Mouse (Mus musculus) embryonic facial prominence, embryonic 13.5 days (tissue): Measurements from ENCODE around the gene Tnfsf12. TPM values are rescaled to one million over a fixed set of nuclear protein-coding genes. Genes with fewer than 3 reads are reported as not detected.
A peak's percentile ranks its signal among the peaks of the same experiment; 100 is the strongest.

Experiments used
- ATAC-seq: fragments of 200-750 bp; cut with Nextera tagmentation; 2 replicates; pipeline ENCODE4 v1.8.0; 2017; ENCODE audit warnings: low read depth; ENCODE audit not compliant: insufficient number of reproducible peaks, insufficient read depth, low FRiP score, low TSS enrichment
- H3K27ac ChIP-seq: fragments of 300-500 bp; sonication (generic); 2 replicates; pipeline ENCODE4 v1.5.1; 2015; ENCODE audit warnings: moderate library complexity, mild to moderate bottlenecking, inconsistent platforms
- H3K27me3 ChIP-seq: fragments of 300-500 bp; sonication (generic); 2 replicates; pipeline ENCODE4 v1.6.1; 2015; ENCODE audit warnings: mild to moderate bottlenecking, inconsistent platforms
- H3K36me3 ChIP-seq: fragments of 300-500 bp; sonication (generic); 2 replicates; pipeline ENCODE4 v1.6.1; 2015; ENCODE audit warnings: mild to moderate bottlenecking, inconsistent platforms
- H3K4me1 ChIP-seq: fragments of 300-500 bp; sonication (generic); 2 replicates; pipeline ENCODE4 v1.6.1; 2015; ENCODE audit warnings: inconsistent platforms
- H3K4me2 ChIP-seq: fragments of 300-500 bp; sonication (generic); 2 replicates; pipeline ENCODE4 v1.6.1; 2015; ENCODE audit warnings: moderate library complexity, mild to moderate bottlenecking, inconsistent platforms
- H3K4me3 ChIP-seq: fragments of 300-500 bp; sonication (generic); 2 replicates; pipeline ENCODE4 v1.5.1; 2015; ENCODE audit warnings: mild to moderate bottlenecking, inconsistent platforms
- H3K9ac ChIP-seq: fragments of 300-500 bp; sonication (generic); 2 replicates; pipeline ENCODE4 v1.6.1; 2015; ENCODE audit warnings: mild to moderate bottlenecking, inconsistent platforms
- H3K9me3 ChIP-seq: fragments of 300-500 bp; sonication (generic); 2 replicates; pipeline ENCODE4 v1.6.1; 2016; ENCODE audit warnings: inconsistent platforms
- WGBS: fragments of 180-500 bp; shearing (Covaris S2); methylation state at CpG from one replicate; pipeline ENCODE4 v1.1.7; 2015; ENCODE audit warnings: mixed read lengths; 5-methylcytosine and 5-hydroxymethylcytosine counted together
- polyA plus RNA-seq: library from polyadenylated mRNA; unstranded; fragments of >200 nt; fragmentation: Nextera tagmentation; extraction: Ambion mirVana; gene quantifications from 2 replicates; pipeline ENCODE4 v1.2.1, GENCODE M21; 2015

Tnfsf12 gene
- polyA plus RNA-seq, 1 experiment from 2014 or later, result 6.4 TPM

DNA sequence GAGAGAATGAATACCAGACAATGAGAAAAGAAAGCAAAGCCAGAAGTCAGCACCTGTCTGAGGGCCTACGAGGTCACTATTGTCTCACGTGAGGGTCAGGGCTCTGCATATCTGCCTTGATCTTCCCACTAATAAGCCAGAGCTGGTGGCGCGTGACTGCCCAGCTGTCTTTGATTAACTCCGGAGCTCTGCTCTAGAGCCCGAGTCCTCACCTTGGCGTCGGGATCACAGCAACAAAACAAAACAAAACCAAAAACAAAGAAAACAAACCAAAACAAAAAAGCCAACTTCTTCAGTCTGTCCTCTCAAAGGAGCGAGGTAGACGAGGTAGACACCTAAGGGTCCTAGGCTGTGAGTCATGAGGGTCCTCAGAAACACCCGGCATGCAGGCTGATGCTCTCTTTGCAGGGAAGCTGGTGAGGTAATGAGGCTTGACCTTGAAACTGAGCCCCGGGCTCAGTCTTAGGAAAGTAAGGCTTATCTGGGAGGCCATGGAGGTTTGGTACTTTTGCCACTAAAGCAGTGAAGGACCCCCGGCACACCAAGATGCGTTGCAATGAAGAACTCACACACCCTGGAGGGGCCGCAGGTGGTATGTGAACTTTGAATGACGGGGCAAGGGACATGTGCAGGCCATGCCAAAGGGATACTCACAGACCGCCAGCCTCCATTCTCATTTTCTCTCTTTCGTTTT, 19.1 kb upstream of the Tnfsf12 start:
- Histone ChIP-seq H3K27me3 (no peaks in the 10 kb centered on the region), H3K4me1 (peaks cover 21% of the 10 kb centered on the region), H3K9me3 (no peaks in the 10 kb centered on the region), H3K9ac (no peak overlapping the region), H3K27ac (no peak overlapping the region; the same call in 1 of the 2 replicates), H3K4me2 (peak overlapping the region; percentile 35), H3K36me3 (no peaks in the 10 kb centered on the region), H3K4me3 (peak overlapping the region; percentile 9; the same call in 1 of the 2 replicates)
- WGBS, result 40% methylated on average over 18 of the region's 18 CpGs
- ATAC-seq, result no peak

DNA sequence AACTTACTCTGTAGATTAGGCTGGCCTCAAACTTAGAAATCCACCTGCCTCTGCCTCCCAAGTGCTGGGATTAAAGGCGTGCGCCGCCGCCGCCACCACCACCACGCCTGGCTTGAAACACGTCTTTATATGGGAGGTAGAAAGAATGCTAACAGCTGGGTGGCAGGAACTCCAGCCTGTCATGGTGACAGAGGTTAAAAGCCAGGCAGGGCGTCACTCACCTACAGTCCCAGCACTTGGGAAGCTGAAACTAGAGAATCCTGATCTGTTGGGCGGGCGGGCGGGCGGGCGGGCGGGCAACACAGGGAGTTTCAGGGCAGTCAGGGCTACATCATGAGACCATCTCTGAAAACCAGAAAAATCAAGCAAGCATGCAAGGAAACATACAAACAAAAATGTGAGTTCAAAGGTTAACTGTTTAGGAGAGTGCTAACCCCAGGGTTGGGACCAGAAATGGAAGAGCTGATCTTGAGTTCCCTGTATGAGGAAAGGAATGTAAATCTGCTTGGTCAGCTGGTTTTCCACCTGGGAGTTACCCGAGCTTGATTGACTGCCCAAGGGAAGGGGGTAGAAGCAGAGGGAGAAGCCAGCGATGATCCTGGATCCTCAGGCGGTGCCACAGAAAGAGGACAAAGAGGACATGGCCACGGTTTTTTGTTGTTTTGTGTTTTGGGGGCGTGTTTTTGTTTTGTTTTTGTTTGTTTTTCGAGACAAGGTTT, 17.5 kb upstream of the Tnfsf12 start:
- Histone ChIP-seq H3K4me1 (peaks cover 27% of the 10 kb centered on the region), H3K9ac (no peak overlapping the region)
- no peak for ATAC-seq

DNA sequence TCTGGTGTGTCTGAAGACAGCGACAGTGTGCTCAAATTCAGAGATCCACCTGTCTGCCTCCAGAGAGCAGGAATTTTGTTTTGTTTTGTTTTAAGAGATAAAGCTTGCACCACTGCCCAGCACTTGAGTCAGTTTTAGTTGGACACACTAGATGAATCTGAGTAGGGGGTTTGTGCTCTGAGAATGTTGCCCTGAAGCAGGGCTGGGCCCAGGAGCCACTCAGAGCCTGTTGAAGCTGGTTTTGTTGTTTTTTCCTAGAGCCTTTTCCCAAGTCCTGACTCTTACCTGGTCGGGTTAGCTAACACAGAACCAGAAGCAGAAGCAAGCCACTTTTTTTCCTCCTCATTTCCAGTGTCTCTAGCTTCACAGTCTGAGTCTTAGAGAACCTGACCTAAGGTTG, 15.4 kb upstream of the Tnfsf12 start:
- H3K4me1 ChIP-seq, result peaks cover 25% of the 10 kb centered on the region
- 79% methylated on average over 2 of the region's 2 CpGs for WGBS
- no peaks in the 10 kb centered on the region for H3K36me3 ChIP-seq
- no peak overlapping the region for H3K9ac ChIP-seq
- ATAC-seq, result no peak
- no peak overlapping the region for H3K27ac ChIP-seq
- H3K4me3 ChIP-seq, result no peak overlapping the region
- no peak overlapping the region for H3K4me2 ChIP-seq
- no peaks in the 10 kb centered on the region for H3K9me3 ChIP-seq
- H3K27me3 ChIP-seq, result no peaks in the 10 kb centered on the region

More for the DNA sequence above, 17.5 kb upstream of the Tnfsf12 start:
- no peaks in the 10 kb centered on the region for H3K9me3 ChIP-seq
- no peak overlapping the region for H3K4me2 ChIP-seq
- 75% methylated on average over 20 of the region's 20 CpGs for WGBS
- H3K36me3 ChIP-seq, result no peaks in the 10 kb centered on the region
- no peak overlapping the region for H3K4me3 ChIP-seq
- no peaks in the 10 kb centered on the region for H3K27me3 ChIP-seq
- no peak overlapping the region for H3K27ac ChIP-seq

DNA sequence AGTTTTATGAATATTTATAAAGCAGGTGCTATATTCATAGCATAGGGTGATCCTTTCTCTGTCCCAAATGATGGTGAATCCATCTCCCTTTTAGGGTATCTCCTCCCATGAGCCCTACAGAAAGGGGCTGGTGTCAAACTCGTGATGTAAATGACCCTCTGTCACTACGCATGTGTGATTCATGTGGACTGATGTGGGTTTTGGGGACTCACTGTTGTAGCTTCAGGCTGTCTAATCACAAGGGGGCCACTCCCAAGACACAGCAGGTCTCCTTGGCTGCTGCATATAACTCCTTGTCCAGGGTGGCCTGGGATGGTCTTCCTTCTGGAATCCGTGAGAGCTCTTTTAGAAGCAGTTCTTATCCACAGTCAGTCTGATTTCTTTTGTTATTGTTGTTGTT, 14.8 kb upstream of the Tnfsf12 start:
- Histone ChIP-seq H3K27me3 (no peaks in the 10 kb centered on the region), H3K4me3 (no peak overlapping the region), H3K4me1 (peaks cover 21% of the 10 kb centered on the region), H3K9ac (no peak overlapping the region), H3K27ac (no peak overlapping the region), H3K9me3 (no peaks in the 10 kb centered on the region), H3K4me2 (no peak overlapping the region), H3K36me3 (no peaks in the 10 kb centered on the region)
- no peak for ATAC-seq
- WGBS, result 81% methylated on average over 3 of the region's 3 CpGs

DNA sequence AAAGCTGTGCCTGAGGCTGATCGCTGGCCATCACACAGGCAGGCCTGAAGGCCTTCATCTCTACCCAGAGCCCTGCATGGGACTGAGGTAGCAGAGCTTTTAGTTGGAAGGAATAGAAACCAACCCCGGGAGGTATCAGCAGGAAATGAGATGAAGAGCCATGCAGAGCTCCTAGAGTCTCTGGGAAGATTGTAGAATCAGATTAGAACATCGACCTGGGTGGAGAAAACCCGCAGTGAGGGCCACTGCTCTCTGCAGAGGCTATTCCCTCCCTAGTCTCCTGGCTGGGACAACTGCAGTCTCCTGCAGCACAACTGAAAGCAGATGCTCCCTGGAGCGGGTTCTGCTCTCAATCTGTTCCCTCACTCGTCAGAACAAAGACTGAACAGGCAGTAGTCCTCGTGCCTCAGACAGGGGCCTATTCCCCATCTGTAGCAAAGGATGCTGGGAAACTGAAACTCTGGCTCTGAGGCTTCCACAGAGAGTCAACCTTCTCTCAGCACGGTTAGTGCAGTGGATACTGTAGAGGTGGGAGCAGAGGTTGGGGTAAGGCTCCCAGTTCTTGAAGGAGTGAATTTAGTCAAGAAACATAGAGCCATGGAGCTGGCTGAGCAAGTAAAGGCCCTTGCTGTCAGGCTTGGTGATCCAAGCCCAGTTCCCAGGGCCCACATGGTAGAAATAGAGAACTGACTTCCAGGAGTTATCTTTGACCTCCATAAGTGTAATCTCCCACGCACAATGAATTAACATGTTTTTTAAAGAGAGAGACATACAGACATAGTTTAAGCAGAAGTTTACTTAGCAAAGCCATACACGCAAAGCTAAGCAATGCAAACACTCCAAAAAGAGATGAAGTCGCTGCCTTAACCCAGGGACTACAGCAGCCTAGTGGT, 14.2 kb upstream of the Tnfsf12 start:
- peaks cover 20% of the 10 kb centered on the region for H3K4me1 ChIP-seq
- H3K9me3 ChIP-seq, result no peaks in the 10 kb centered on the region
- H3K27me3 ChIP-seq, result no peaks in the 10 kb centered on the region
- no peak overlapping the region for H3K4me2 ChIP-seq
- WGBS, result 41% methylated on average over 11 of the region's 11 CpGs
- H3K9ac ChIP-seq, result peak overlapping the region; percentile 46
- no peak overlapping the region for H3K4me3 ChIP-seq
- ATAC-seq, result no peak
- no peaks in the 10 kb centered on the region for H3K36me3 ChIP-seq
- H3K27ac ChIP-seq, result peak overlapping the region; percentile 48

DNA sequence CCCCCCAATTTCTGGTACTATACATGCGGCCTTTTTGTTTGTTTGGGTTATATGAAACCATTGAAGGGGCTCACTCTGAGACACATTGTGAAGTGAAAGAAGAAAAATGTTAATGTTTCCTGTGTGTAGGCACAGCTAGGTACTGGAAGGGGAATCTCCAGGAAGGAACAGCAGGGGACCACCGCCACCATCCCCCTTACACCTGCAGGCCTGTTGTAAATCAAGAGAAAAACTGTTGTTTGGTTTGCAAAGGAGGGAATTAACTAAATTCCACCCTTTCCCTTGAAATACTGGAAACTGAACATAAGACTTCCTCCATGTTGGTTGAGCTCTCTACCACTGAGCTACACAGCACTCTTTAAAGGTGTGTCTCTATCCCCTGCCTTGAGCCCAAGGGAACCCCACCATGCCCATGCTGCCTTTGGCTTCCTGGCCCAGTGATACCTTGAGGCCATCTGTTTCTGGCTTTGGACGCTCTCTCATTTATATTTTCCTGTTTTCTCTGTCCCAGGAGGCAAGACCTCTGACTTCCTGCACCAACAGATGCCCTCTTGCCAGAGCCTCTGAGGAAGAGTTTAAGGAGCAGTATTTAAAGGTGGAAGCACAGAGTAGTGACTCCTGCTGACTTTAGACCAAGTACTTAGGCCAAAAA, 13.1 kb upstream of the Tnfsf12 start:
- WGBS, result 77% methylated on average over 3 of the region's 3 CpGs
- no peaks in the 10 kb centered on the region for H3K9me3 ChIP-seq
- no peak for ATAC-seq
- H3K4me2 ChIP-seq, result no peak overlapping the region
- no peak overlapping the region for H3K9ac ChIP-seq
- peak overlapping the region; percentile 48; the same call in 1 of the 2 replicates for H3K27ac ChIP-seq
- no peaks in the 10 kb centered on the region for H3K27me3 ChIP-seq
- peaks cover 17% of the 10 kb centered on the region for H3K4me1 ChIP-seq
- H3K4me3 ChIP-seq, result no peak overlapping the region
- H3K36me3 ChIP-seq, result no peaks in the 10 kb centered on the region

DNA sequence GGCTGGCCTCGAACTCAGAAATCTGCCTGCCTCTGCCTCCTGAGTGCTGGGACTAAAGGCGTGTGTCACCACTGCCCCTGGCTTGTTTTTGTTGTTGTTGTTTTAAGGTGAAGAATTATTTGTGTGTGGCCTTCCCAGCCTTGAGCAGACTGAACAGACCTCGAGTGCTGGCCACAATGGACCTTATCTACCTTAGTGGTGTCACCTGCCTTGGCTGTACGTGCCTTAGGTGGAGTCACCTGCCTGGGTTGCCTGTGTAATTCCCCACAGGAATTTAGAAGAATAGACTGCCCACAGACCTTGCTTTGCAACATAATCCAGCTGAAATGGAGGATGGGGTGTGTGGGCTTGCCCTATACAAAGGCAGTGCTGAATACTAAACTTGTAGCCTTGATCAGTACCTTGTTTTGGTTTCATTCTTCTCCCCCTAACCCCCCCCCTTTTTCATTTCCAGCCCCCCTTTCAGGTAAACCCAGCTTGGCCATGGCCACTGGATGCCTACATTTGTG, 12.3 kb upstream of the Tnfsf12 start:
- H3K9me3 ChIP-seq, result no peaks in the 10 kb centered on the region
- H3K9ac ChIP-seq, result no peak overlapping the region
- H3K36me3 ChIP-seq, result no peaks in the 10 kb centered on the region
- no peak for ATAC-seq
- no peaks in the 10 kb centered on the region for H3K27me3 ChIP-seq
- H3K4me1 ChIP-seq, result peaks cover 15% of the 10 kb centered on the region
- no peak overlapping the region for H3K27ac ChIP-seq
- H3K4me3 ChIP-seq, result no peak overlapping the region
- 80% methylated on average over 4 of the region's 4 CpGs for WGBS
- no peak overlapping the region for H3K4me2 ChIP-seq

DNA sequence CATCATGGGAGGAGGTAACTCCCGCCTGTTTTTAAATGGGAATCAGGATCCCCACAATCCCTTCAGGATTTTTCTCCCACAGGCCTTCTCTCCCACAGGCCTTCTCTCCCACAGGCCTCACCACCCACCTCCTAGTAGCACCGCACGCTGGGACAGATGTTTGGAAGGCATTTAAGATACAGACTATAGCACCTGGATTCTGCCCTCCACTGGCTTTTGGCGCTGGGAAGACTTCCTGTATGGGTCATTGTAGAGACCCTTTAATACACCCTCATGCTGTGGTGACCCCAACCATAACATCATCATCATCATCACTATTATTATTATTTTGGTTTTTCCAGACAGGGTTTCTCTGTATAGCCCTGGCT, 11.8 kb upstream of the Tnfsf12 start:
- WGBS, result 88% methylated on average over 4 of the region's 4 CpGs
- ATAC-seq, result no peak
- no peak overlapping the region for H3K4me2 ChIP-seq

DNA sequence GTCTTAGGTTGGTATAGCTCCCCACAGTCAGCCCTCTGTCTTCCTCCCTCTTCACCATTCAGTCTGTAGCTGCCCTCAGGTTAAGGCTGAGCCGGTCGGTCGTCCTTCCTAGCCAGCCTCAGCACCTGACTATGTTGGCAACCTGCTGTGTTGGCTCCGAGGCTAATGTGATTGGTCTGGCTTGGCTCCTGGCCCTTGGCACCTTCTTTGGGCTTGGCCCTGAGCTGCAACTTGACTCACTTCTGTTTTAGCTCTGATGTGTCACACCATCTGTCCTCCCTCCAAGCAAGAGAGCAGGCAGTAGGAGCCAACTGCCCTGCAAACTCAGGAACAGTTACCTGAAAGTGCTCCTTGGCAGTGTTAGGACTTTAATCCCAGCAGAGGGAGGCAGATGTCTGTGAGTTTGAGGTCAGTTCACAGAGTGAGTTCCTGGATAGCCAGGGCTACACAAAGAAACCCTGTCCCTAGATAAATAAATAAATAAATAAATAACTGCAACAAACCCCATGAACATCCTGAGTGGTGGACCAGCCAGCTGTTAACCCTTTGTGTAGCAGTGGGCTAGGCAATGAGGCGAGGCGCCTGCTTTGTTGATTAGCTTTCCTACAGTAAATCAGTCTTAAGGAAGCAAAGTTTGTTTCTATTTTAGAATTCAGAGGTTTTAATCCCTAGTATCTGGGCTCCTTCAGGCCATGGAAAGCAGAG, 11.3 kb upstream of the Tnfsf12 start:
- Histone ChIP-seq H3K9ac (no peak overlapping the region), H3K27ac (no peak overlapping the region), H3K4me3 (no peak overlapping the region), H3K36me3 (no peaks in the 10 kb centered on the region), H3K4me1 (peaks cover 15% of the 10 kb centered on the region), H3K4me2 (no peak overlapping the region), H3K27me3 (no peaks in the 10 kb centered on the region), H3K9me3 (no peaks in the 10 kb centered on the region)
- no peak for ATAC-seq
- WGBS, result 51% methylated on average over 6 of the region's 6 CpGs

More for the DNA sequence above, 11.8 kb upstream of the Tnfsf12 start:
- Histone ChIP-seq H3K36me3 (no peaks in the 10 kb centered on the region), H3K27ac (no peak overlapping the region), H3K4me3 (no peak overlapping the region), H3K9ac (no peak overlapping the region), H3K4me1 (peaks cover 15% of the 10 kb centered on the region), H3K9me3 (no peaks in the 10 kb centered on the region), H3K27me3 (no peaks in the 10 kb centered on the region)

DNA sequence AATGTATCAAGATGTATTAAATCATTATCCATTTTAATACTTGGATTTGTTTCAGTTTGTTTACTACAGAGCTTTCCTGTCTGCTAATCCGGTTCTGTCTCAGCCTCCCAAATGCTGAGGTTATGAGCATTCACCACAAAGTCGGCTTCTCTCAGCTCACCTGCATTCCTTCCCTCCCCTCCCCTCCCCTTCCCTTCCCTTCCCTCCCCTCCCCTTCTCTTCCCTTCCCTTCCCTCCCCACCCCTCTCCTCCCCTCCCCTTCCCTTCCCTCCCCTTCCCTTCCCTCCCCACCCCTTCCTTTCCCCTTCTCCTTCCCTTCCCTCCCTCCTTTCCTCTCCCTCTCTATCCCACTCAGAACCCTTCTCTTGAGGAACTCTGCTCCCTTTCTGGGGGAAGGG, 9.0 kb upstream of the Tnfsf12 start:
- WGBS, result 27% methylated on average over 2 of the region's 2 CpGs
- no peaks in the 10 kb centered on the region for H3K9me3 ChIP-seq
- H3K4me3 ChIP-seq, result no peak overlapping the region
- H3K9ac ChIP-seq, result no peak overlapping the region
- no peaks in the 10 kb centered on the region for H3K36me3 ChIP-seq
- H3K4me1 ChIP-seq, result peaks cover 9% of the 10 kb centered on the region
- ATAC-seq, result no peak
- H3K27me3 ChIP-seq, result no peaks in the 10 kb centered on the region
- no peak overlapping the region for H3K4me2 ChIP-seq
- no peak overlapping the region for H3K27ac ChIP-seq
